Mouse (Mus musculus): ENCODE measurements around the gene Bend6.

DNA sequence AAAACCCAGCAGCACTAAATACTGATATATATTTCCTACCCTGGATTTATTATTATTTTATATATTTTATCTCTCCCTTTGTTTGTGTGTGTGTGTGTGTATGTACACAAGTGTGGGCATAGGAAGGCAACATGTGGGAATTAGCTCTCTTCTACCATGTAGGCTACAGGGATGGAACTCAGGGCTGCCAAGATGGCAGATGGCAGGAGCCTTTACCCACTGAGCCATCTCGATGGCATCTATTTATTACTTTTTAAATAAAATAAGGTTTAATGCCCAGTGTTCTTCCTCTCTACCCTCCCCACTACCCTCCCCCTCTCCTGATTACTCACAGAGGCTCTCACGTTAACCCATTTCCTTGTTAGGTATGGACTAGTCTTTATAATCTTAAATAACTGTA, 38.6 kb downstream of the Bend6 start:
- no peak for TF ChIP-seq CTCF (IDR thresholded peaks at IDR 0.05 in 2 of 3, conservative IDR thresholded peaks at IDR 0.05 in 1 of 3; ENCODE audit: control insufficient read depth in 1 of 3, insufficient read depth in 1 of 3, low read depth in 2 of 3, low read length in 3 of 3, poor library complexity in 1 of 3, severe bottlenecking in 1 of 3)
- TF ChIP-seq MAFK (IDR thresholded peaks at IDR 0.05; ENCODE audit: borderline replicate concordance, low read depth, low read length): no peak
- no peak for TF ChIP-seq GATA1 (IDR thresholded peaks at IDR 0.05; ENCODE audit: low read depth, low read length)

Measured in MEL (cell line).